Mouse (Mus musculus) stomach, postnatal 0 days (tissue): ENCODE measurements around the gene Colgalt2. TPM values are rescaled to one million over a fixed set of nuclear protein-coding genes. Genes with fewer than 3 reads are reported as not detected.

Experiments used
- ATAC-seq: fragments of 200-750 bp; cut with Nextera tagmentation; 2 replicates; pipeline ENCODE4 v1.8.0; 2017; ENCODE audit not compliant: low FRiP score, low TSS enrichment
- DNase-seq: peaks from one replicate; pipeline ENCODE4 v3.0.0-alpha.2; 2016; ENCODE audit warnings: low spot score
- H3K27ac ChIP-seq: fragments of 300-500 bp; sonication (generic); replicated peaks from 2 replicates; pipeline ENCODE4 v1.5.1; 2014; ENCODE audit warnings: mild to moderate bottlenecking, control low read depth
- H3K27me3 ChIP-seq: fragments of 300-500 bp; sonication (generic); 2 replicates; pipeline ENCODE4 v1.6.1; 2014; ENCODE audit warnings: low read length; ENCODE audit not compliant: control insufficient read depth, insufficient read depth
- H3K36me3 ChIP-seq: fragments of 300-500 bp; sonication (generic); 2 replicates; pipeline ENCODE4 v1.6.1; 2014; ENCODE audit warnings: low read length, mixed read lengths; ENCODE audit not compliant: control insufficient read depth, insufficient read depth
- H3K4me1 ChIP-seq: fragments of 300-500 bp; sonication (generic); replicated peaks from 2 replicates; pipeline ENCODE4 v1.6.1; 2014; ENCODE audit warnings: antibody characterized with exemption; ENCODE audit not compliant: control insufficient read depth, insufficient read depth
- H3K4me2 ChIP-seq: fragments of 300-500 bp; sonication (generic); replicated peaks from 2 replicates; pipeline ENCODE4 v1.6.1; 2014; ENCODE audit warnings: low read depth, mild to moderate bottlenecking, control low read depth, moderate library complexity
- H3K4me3 ChIP-seq: fragments of 300-500 bp; sonication (generic); 2 replicates; pipeline ENCODE4 v1.5.1; 2014; ENCODE audit warnings: low read depth, low read length, control low read depth
- H3K9ac ChIP-seq: fragments of 300-500 bp; sonication (generic); 2 replicates; pipeline ENCODE4 v1.6.1; 2014; ENCODE audit warnings: mild to moderate bottlenecking, low read length, control low read depth, mixed read lengths
- H3K9me3 ChIP-seq: fragments of 300-500 bp; sonication (generic); 2 replicates; pipeline ENCODE4 v1.6.1; 2016; ENCODE audit warnings: low read length; ENCODE audit not compliant: control insufficient read depth
- CTCF ChIP-seq: IDR thresholded peaks from 2 replicates; pipeline ENCODE4 v1.5.1; 2016; ENCODE audit warnings: antibody characterized with exemption, low read depth, mild to moderate bottlenecking, moderate library complexity
- EP300 ChIP-seq: optimal IDR thresholded peaks from 2 replicates; pipeline ENCODE3; 2016; ENCODE audit warnings: antibody characterized with exemption
- WGBS: fragments of 180-500 bp; shearing (Covaris S2); extraction: QIAGEN DNeasy Blood & Tissue Kit; methylation state at CpG from one replicate; pipeline ENCODE4 v1.1.7; 2014; 5-methylcytosine and 5-hydroxymethylcytosine counted together
- polyA plus RNA-seq: library from polyadenylated mRNA; unstranded; fragments of >200 nt; fragmentation: Nextera tagmentation; extraction: Ambion mirVana; gene quantifications from 2 replicates; pipeline ENCODE4 v1.2.1, GENCODE M21; 2015

Gene Colgalt2
- polyA plus RNA-seq, 1 experiment from 2014 or later = 0.50 TPM

GRCm38 (mm10) chr1:152517057-152517570 is 117.5 kb downstream of the Colgalt2 start:
- H3K27ac ChIP-seq = no peak overlapping the region
- no peaks in the 10 kb centered on the region for H3K9me3 ChIP-seq
- H3K4me2 ChIP-seq = no peak overlapping the region
- ATAC-seq (no peak), DNase-seq (no peak)
- 45% methylated on average over 4 of the region's 4 CpGs for WGBS
- no peak overlapping the region for H3K9ac ChIP-seq
- H3K4me3 ChIP-seq = no peak overlapping the region
- H3K27me3 ChIP-seq = no peaks in the 10 kb centered on the region
- H3K36me3 ChIP-seq = peaks cover 7% of the 10 kb centered on the region
- TF ChIP-seq CTCF = no peak
- TF ChIP-seq EP300 = no peak
- H3K4me1 ChIP-seq = no peaks in the 10 kb centered on the region

GRCm38 (mm10) chr1:152518971-152519370 is 119.3 kb downstream of the Colgalt2 start:
- no peak for DNase-seq
- Histone ChIP-seq H3K27me3 (no peaks in the 10 kb centered on the region), H3K9me3 (no peaks in the 10 kb centered on the region), H3K4me3 (no peak overlapping the region), H3K27ac (no peak overlapping the region), H3K4me1 (no peaks in the 10 kb centered on the region), H3K9ac (no peak overlapping the region), H3K36me3 (peaks cover 12% of the 10 kb centered on the region), H3K4me2 (no peak overlapping the region)
- TF ChIP-seq EP300 = no peak
- no peak for TF ChIP-seq CTCF
- WGBS = 84% methylated on average over 8 of the region's 8 CpGs
- ATAC-seq = no peak

- Histone ChIP-seq H3K27ac (no peak overlapping the region), H3K4me1 (no peaks in the 10 kb centered on the region), H3K4me3 (no peak overlapping the region), H3K4me2 (no peak overlapping the region), H3K9ac (no peak overlapping the region), H3K27me3 (no peaks in the 10 kb centered on the region), H3K36me3 (peaks cover 12% of the 10 kb centered on the region), H3K9me3 (no peaks in the 10 kb centered on the region)
- 81% methylated on average over 16 of the region's 16 CpGs for WGBS
- ATAC-seq (no peak), DNase-seq (peak; percentile 53)
- TF ChIP-seq CTCF (peak; percentile 83), EP300 (no peak)
Measured at GRCm38 (mm10) chr1:152520798-152521575, 121.4 kb downstream of the Colgalt2 start.

- no peak for ATAC-seq
- Histone ChIP-seq H3K27me3 (no peaks in the 10 kb centered on the region), H3K27ac (no peak overlapping the region), H3K9me3 (no peaks in the 10 kb centered on the region), H3K4me1 (no peaks in the 10 kb centered on the region), H3K36me3 (peaks cover 12% of the 10 kb centered on the region), H3K9ac (no peak overlapping the region), H3K4me3 (no peak overlapping the region), H3K4me2 (no peak overlapping the region)
- DNase-seq = no peak
- 80% methylated on average over 3 of the region's 3 CpGs for WGBS
- TF ChIP-seq CTCF = no peak
- TF ChIP-seq EP300 = no peak
Measured at GRCm38 (mm10) chr1:152522226-152522625, 122.6 kb downstream of the Colgalt2 start.

DNA sequence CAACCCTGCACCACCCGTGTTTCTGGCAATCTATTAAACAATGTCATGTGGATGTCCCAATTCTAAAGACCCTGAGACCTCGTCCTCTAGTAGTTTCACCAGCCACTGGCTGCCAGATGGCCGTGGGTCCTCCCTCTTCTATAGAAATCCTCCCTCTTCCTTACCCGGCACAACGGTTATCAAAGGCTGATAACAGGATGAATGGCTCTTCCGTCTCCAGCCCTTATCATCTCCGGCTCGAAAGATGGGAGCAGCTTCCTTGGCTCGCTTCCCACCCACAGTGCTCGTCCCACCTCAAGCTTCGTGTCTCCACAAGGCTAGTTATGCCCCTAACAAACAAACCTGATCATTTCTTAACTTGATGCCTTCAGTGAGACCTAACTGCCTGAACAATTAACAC is 123.7 kb downstream of the Colgalt2 start:
- Histone ChIP-seq H3K4me3 (no peak overlapping the region), H3K36me3 (peaks cover 12% of the 10 kb centered on the region), H3K9me3 (no peaks in the 10 kb centered on the region), H3K9ac (no peak overlapping the region), H3K4me2 (no peak overlapping the region), H3K27me3 (no peaks in the 10 kb centered on the region), H3K4me1 (no peaks in the 10 kb centered on the region), H3K27ac (no peak overlapping the region)
- DNase-seq = no peak
- no peak for TF ChIP-seq CTCF
- no peak for ATAC-seq
- 55% methylated on average over 11 of the region's 11 CpGs for WGBS

- Histone ChIP-seq H3K4me1 (no peaks in the 10 kb centered on the region), H3K27me3 (no peaks in the 10 kb centered on the region), H3K9ac (no peak overlapping the region), H3K4me2 (no peak overlapping the region), H3K4me3 (no peak overlapping the region), H3K9me3 (no peaks in the 10 kb centered on the region), H3K27ac (no peak overlapping the region), H3K36me3 (peaks cover 8% of the 10 kb centered on the region; the same call in 1 of the 2 replicates)
- 65% methylated on average over 22 of the region's 22 CpGs for WGBS
- TF ChIP-seq CTCF (no peak), EP300 (no peak)
- peak; percentile 49; the same call in 1 of the 2 replicates for ATAC-seq
- DNase-seq = no peak
Measured at GRCm38 (mm10) chr1:152524098-152524892, 124.7 kb downstream of the Colgalt2 start.
